Mouse (Mus musculus) myocyte (in vitro differentiated cells): ENCODE results near the gene Serpinb1a.

Experiments used
- POLR2A ChIP-seq: IDR thresholded peaks from one replicate; pipeline ENCODE4 v1.6.1; 2011; ENCODE audit warnings: low read depth, mild to moderate bottlenecking, control low read depth, moderate library complexity; ENCODE audit not compliant: insufficient read length
- TCF12 ChIP-seq: IDR thresholded peaks from one replicate; pipeline ENCODE4 v1.6.1; 2011; ENCODE audit warnings: mild to moderate bottlenecking, control low read depth; ENCODE audit not compliant: poor library complexity, insufficient read depth, severe bottlenecking
- USF1 ChIP-seq: IDR thresholded peaks from one replicate; pipeline ENCODE4 v1.6.1; 2011; ENCODE audit warnings: low read depth, mild to moderate bottlenecking, control low read depth, moderate library complexity

DNA sequence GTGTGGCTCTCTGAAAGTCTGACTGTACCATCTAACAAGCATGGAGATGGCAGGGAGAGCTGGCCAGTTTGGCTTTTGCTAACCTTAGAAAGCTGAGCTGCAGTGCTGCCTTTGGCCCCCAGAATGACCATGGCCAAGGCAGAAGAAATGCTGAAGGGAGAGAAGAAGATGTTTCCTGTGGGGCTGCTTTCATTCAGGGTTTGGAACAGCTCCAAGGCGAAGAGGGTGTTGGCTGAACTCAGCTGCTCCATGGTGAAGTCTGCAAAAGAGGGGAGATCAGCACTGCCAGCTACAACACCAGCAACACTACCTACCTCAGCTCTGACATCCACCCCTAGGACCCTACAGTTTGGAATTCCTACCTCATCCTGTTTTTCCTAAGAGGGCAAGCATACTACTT, 829 bp downstream of the Serpinb1a start:
- TF ChIP-seq USF1 (no peak), POLR2A (no peak), TCF12 (no peak)
